Mouse (Mus musculus): Measurements from ENCODE around the gene 2410004P03Rik. TPM values are rescaled to one million over a fixed set of nuclear protein-coding genes. Genes with fewer than 3 reads are reported as not detected.

The 2410004P03Rik gene
- polyA plus RNA-seq, 1 experiment from 2014 or later: 0.59 TPM

DNA sequence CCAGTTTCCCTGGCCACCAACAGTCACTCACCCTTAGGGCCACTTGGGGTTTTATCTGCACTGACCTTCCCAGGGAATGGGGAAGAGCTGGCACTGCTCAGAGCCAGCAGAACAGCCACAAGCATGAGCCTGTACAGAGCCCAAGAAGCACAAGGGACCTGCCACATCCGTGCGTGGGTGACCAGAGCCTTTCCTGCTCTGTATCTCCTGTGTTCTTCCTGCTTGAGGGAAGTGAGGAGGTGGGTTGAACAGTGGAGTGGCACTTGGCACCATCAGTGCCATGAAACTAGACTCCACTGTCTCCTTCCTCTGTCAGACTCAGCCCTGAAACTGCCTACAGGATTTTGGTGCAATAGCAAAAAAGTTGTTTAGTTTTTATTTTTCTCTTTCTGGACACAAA is 41.1 kb upstream of the 2410004P03Rik start:
- TF ChIP-seq CTCF (IDR thresholded peaks at IDR 0.05; ENCODE audit: low read depth): no peak
- Histone ChIP-seq H3K27ac (no peak overlapping the region), H3K4me3 (replicated peaks; ENCODE audit: low read depth, low read length) (no peak overlapping the region), H3K9me3 (replicated peaks; ENCODE audit: low read length) (no peaks in the 10 kb centered on the region), H3K4me2 (ENCODE audit: low read length) (no peak overlapping the region), H3K9ac (ENCODE audit: low read depth, low read length) (no peak overlapping the region), H3K36me3 (ENCODE audit: insufficient read depth, low read length) (no peaks in the 10 kb centered on the region), H3K27me3 (ENCODE audit: insufficient read depth, low read length) (no peaks in the 10 kb centered on the region), H3K4me1 (replicated peaks; ENCODE audit: insufficient read depth, low read length) (no peaks in the 10 kb centered on the region)
- no peak for DNase-seq (ENCODE audit: low spot score)
- ATAC-seq (replicated peaks; ENCODE audit: low FRiP score, low read depth): no peak
- WGBS: 78% methylated on average over 2 of the region's 2 CpGs

DNA sequence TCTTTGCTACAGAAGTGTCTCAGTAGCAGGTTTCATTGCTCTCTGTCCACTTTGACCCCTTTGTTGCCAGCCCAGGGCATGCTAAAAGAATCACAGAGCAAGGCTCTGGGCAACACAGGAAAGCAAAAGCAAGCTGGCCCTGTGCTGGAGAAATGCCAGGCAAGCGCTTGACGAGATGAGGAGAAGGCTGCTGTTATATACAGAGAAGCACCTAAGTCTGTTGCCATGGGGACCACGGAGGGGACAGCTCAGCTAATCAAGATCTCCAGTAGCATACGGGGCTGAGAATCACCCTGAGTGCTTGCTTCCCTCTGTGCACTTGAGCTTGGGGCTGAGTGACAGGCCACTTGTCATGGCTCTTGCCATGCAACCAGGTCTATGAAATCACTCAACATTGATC is 39.5 kb upstream of the 2410004P03Rik start:
- Histone ChIP-seq H3K4me2 (ENCODE audit: low read length) (no peak overlapping the region), H3K4me3 (replicated peaks; ENCODE audit: low read depth, low read length) (no peak overlapping the region), H3K9me3 (replicated peaks; ENCODE audit: low read length) (no peaks in the 10 kb centered on the region), H3K27ac (no peak overlapping the region), H3K27me3 (ENCODE audit: insufficient read depth, low read length) (no peaks in the 10 kb centered on the region), H3K9ac (ENCODE audit: low read depth, low read length) (no peak overlapping the region), H3K4me1 (replicated peaks; ENCODE audit: insufficient read depth, low read length) (no peaks in the 10 kb centered on the region), H3K36me3 (ENCODE audit: insufficient read depth, low read length) (no peaks in the 10 kb centered on the region)
- 47% methylated on average over 4 of the region's 4 CpGs for WGBS
- ATAC-seq (replicated peaks; ENCODE audit: low FRiP score, low read depth) (no peak), DNase-seq (ENCODE audit: low spot score) (no peak)
- TF ChIP-seq CTCF (IDR thresholded peaks at IDR 0.05; ENCODE audit: low read depth): no peak

DNA sequence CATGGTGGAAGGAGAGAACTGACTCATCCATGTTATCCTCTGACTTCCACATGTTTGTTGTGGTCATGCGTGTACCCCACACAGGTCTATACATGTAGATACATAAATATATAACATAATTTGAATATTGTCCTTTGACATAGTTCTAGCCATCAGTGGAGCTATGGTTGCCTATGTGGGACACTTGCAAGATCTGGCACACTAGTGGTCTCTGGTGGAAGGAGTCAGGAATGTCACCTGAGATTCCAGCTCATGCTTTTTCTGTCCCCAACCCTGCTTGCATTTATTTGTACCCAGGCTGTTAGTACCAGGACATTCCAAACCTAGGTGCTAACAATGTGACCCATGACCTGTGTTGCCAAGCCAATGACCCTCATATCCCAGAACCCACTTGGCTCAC is 38.3 kb upstream of the 2410004P03Rik start:
- WGBS: 87% methylated on average over 1 of the region's 1 CpGs
- peak; percentile 34 for TF ChIP-seq CTCF (IDR thresholded peaks at IDR 0.05; ENCODE audit: low read depth)
- no peak overlapping the region for H3K4me3 ChIP-seq (replicated peaks; ENCODE audit: low read depth, low read length)
- H3K36me3 ChIP-seq (ENCODE audit: insufficient read depth, low read length): no peaks in the 10 kb centered on the region
- no peaks in the 10 kb centered on the region for H3K4me1 ChIP-seq (replicated peaks; ENCODE audit: insufficient read depth, low read length)
- H3K9ac ChIP-seq (ENCODE audit: low read depth, low read length): no peak overlapping the region
- H3K27me3 ChIP-seq (ENCODE audit: insufficient read depth, low read length): no peaks in the 10 kb centered on the region
- ATAC-seq (replicated peaks; ENCODE audit: low FRiP score, low read depth) (no peak), DNase-seq (ENCODE audit: low spot score) (peak; percentile 14)
- no peak overlapping the region for H3K27ac ChIP-seq
- no peak overlapping the region for H3K4me2 ChIP-seq (ENCODE audit: low read length)
- H3K9me3 ChIP-seq (replicated peaks; ENCODE audit: low read length): no peaks in the 10 kb centered on the region

DNA sequence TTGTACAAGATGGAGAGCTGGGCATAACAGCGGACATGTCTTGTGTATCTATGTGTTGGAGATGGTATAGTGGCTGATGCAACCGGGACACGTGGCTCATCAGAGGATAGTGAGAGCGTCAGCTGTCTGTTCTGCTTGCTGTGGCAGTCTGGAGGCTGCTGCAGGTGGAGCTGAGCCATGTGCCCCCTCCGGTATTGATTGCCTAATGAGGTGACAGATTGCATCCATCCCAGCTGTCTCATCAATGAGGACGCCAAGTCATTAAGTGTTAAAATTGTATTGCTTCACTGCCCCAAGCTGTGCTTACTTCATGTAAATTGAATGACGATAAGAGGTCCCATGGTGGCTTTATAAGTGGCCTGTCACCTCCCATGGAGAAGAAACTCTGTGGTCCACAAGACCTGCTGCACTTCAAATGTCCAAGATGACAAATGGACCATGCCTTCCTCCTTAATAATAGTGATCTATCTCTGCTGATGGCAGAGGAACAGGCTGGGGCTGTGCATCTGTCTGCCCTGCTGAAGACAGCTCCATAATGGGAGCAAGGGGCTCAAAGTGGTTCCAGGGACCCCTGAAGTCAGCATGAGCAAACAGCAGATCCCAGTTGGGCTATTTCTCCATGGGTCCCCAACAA is 37.6 kb upstream of the 2410004P03Rik start:
- ATAC-seq (replicated peaks; ENCODE audit: low FRiP score, low read depth) (no peak), DNase-seq (ENCODE audit: low spot score) (no peak)
- no peak overlapping the region for H3K4me2 ChIP-seq (ENCODE audit: low read length)
- H3K27ac ChIP-seq: no peak overlapping the region
- TF ChIP-seq CTCF (IDR thresholded peaks at IDR 0.05; ENCODE audit: low read depth): no peak
- no peaks in the 10 kb centered on the region for H3K4me1 ChIP-seq (replicated peaks; ENCODE audit: insufficient read depth, low read length)
- no peaks in the 10 kb centered on the region for H3K36me3 ChIP-seq (ENCODE audit: insufficient read depth, low read length)
- WGBS: 65% methylated on average over 7 of the region's 7 CpGs
- no peaks in the 10 kb centered on the region for H3K9me3 ChIP-seq (replicated peaks; ENCODE audit: low read length)
- no peak overlapping the region for H3K9ac ChIP-seq (ENCODE audit: low read depth, low read length)
- H3K4me3 ChIP-seq (replicated peaks; ENCODE audit: low read depth, low read length): no peak overlapping the region
- H3K27me3 ChIP-seq (ENCODE audit: insufficient read depth, low read length): no peaks in the 10 kb centered on the region

DNA sequence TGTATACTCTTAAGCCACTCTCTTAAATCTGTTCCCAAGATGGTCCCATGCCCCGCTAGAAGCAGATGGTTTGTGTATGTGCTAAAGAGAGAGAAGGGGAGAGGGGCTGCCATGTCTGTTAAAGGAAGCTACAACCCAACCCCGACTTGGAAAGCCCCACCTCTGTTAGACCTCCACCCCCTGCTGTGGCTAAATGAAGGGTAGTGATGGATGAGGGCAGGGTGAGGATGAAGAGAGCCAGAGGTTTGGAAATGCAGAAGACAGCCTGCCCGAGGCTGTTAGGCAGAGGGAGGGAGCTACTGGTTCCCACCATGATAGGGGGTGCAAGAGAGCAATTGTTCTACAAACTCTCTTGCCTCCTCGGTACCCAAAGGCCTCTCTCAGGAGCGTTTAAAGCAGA is 31.8 kb upstream of the 2410004P03Rik start:
- no peak for ATAC-seq (replicated peaks; ENCODE audit: low FRiP score, low read depth)
- no peak overlapping the region for H3K4me3 ChIP-seq (replicated peaks; ENCODE audit: low read depth, low read length)
- no peak for DNase-seq (ENCODE audit: low spot score)
- H3K9ac ChIP-seq (ENCODE audit: low read depth, low read length): no peak overlapping the region
- H3K27me3 ChIP-seq (ENCODE audit: insufficient read depth, low read length): no peaks in the 10 kb centered on the region
- no peaks in the 10 kb centered on the region for H3K9me3 ChIP-seq (replicated peaks; ENCODE audit: low read length)
- TF ChIP-seq CTCF (IDR thresholded peaks at IDR 0.05; ENCODE audit: low read depth): no peak
- H3K36me3 ChIP-seq (ENCODE audit: insufficient read depth, low read length): no peaks in the 10 kb centered on the region
- WGBS: 47% methylated on average over 5 of the region's 5 CpGs
- no peak overlapping the region for H3K4me2 ChIP-seq (ENCODE audit: low read length)
- no peaks in the 10 kb centered on the region for H3K4me1 ChIP-seq (replicated peaks; ENCODE audit: insufficient read depth, low read length)
- H3K27ac ChIP-seq: no peak overlapping the region

DNA sequence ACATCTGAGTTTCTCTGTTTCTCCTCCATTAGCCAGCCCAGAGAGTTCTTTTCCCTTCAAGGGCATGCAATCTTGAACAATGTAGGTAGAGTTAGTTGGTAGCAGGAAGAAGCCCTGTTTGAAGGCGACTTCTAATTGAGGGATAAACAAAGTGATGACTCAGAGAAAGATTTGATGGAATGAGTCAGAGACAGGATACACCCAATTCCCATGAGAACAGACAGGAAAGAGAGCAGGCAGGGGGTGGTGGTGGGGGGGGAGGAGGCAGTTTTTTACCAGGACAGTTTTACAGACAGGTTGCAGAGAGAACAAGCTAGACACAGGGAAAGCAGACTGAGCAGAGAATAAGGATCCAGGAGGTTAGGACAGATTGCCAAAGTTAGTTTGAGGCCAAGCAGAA is 29.0 kb upstream of the 2410004P03Rik start:
- Histone ChIP-seq H3K27me3 (ENCODE audit: insufficient read depth, low read length) (no peaks in the 10 kb centered on the region), H3K4me1 (replicated peaks; ENCODE audit: insufficient read depth, low read length) (no peaks in the 10 kb centered on the region), H3K4me2 (ENCODE audit: low read length) (no peak overlapping the region), H3K27ac (no peak overlapping the region), H3K4me3 (replicated peaks; ENCODE audit: low read depth, low read length) (no peak overlapping the region), H3K9ac (ENCODE audit: low read depth, low read length) (no peak overlapping the region), H3K9me3 (replicated peaks; ENCODE audit: low read length) (no peaks in the 10 kb centered on the region), H3K36me3 (ENCODE audit: insufficient read depth, low read length) (no peaks in the 10 kb centered on the region)
- WGBS: 41% methylated on average over 1 of the region's 1 CpGs
- no peak for ATAC-seq (replicated peaks; ENCODE audit: low FRiP score, low read depth)
- TF ChIP-seq CTCF (IDR thresholded peaks at IDR 0.05; ENCODE audit: low read depth): no peak
- DNase-seq (ENCODE audit: low spot score): no peak

DNA sequence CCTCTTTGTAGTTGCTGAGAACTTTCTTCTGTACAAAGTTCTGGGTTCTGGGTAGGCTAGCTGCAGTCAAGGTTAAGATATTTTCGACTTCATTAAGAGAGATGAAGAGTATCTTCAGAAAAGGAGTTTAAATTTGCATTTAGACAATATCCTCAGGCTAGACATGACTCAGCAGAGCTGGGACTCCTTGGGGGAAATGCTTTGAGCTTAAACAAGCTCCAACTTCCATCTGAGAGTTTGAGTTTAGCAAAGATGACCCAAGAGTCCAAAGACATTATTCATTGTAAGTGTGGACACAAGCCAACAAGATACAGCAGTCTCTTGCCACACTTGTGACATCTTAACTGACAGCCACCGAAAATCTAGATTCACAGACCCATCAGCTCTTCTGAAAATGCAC is 27.9 kb upstream of the 2410004P03Rik start:
- Histone ChIP-seq H3K4me2 (ENCODE audit: low read length) (no peak overlapping the region), H3K4me3 (replicated peaks; ENCODE audit: low read depth, low read length) (no peak overlapping the region), H3K36me3 (ENCODE audit: insufficient read depth, low read length) (no peaks in the 10 kb centered on the region), H3K9me3 (replicated peaks; ENCODE audit: low read length) (no peaks in the 10 kb centered on the region), H3K27ac (no peak overlapping the region), H3K4me1 (replicated peaks; ENCODE audit: insufficient read depth, low read length) (no peaks in the 10 kb centered on the region), H3K9ac (ENCODE audit: low read depth, low read length) (no peak overlapping the region), H3K27me3 (ENCODE audit: insufficient read depth, low read length) (no peaks in the 10 kb centered on the region)
- DNase-seq (ENCODE audit: low spot score) (no peak), ATAC-seq (replicated peaks; ENCODE audit: low FRiP score, low read depth) (no peak)
- TF ChIP-seq CTCF (IDR thresholded peaks at IDR 0.05; ENCODE audit: low read depth): no peak
- WGBS: 73% methylated on average over 2 of the region's 2 CpGs
